Mouse (Mus musculus): ENCODE measurements around the gene Cyp4f40.
"Not testable (repeated sequence)": the region's sequence is repeated elsewhere in the genome, so short reads cannot be mapped to it uniquely, and the experiment has no call there.

Cyp4f40 gene

DNA sequence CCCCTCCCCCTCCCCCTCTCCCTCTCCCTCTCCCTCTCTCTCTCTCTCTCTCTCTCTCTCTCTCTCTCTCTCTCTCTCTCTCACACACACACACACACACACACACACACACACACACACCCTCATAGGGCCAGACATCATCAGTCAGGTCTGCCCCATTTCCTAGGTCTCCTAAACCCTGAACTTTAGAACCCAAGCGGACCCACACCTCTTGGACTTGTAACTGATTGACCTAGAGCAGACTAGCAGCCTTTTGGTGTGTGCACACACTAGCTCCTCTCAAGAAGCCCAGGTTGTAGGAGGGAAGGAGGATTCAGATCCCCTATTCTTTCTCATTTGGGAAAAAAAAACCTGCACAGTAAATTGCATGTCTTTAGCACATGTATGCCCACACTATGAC is 63.5 kb downstream of the Cyp4f40 start:
- DNase-seq: not testable (repeated sequence)

DNA sequence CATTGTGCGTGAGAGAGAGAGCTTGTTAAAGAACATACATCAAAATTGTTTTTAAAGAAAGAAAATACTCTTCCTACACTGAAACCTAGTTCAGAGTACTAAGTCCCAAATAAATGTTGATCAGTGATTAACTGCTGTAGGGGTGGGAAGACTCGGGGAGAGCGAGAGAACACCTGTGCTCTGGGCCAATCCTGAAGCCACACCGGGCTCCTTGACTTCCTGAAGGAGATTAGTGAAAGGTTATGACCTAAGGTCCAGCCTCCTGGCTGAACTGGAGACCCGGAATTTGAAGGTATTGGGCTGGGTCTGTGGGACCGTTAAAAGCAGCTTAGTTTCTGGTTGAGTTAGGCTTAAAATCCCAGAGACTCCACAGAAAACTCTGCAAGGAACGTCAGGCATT is 64.1 kb downstream of the Cyp4f40 start:
- no peak for DNase-seq

DNA sequence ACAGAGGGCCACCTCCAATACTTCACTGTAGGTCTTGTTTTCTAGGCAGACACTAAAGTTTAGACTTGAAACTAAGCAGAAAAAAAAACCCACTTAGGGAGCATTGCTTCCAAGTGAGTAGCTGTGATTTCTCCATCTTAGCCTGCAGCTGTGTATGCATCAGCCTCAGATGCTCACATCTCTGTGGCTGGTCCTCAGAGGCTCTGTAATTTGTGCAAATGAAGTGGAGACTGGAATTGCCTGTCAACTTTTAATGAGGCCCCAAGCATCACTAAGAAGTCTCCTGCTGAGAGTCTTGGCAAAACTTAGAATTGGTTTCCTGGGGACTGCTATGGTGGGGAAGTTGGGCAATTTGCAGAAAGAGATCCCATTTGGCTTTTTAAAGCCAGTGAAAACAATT is 67.7 kb downstream of the Cyp4f40 start:
- DNase-seq: not testable (repeated sequence)

All from cerebellum, postnatal 10 days (tissue).